Mouse (Mus musculus): ENCODE results near the gene Dntt.

The Dntt gene

GRCm38 (mm10) chr19:41029219-41029618 is at the start of gene Dntt:
Gene Dntt, plus strand, starts transcription at chr19:41029275.
- DNase-seq (ENCODE audit: low read depth, low spot score), result no peak

DNA sequence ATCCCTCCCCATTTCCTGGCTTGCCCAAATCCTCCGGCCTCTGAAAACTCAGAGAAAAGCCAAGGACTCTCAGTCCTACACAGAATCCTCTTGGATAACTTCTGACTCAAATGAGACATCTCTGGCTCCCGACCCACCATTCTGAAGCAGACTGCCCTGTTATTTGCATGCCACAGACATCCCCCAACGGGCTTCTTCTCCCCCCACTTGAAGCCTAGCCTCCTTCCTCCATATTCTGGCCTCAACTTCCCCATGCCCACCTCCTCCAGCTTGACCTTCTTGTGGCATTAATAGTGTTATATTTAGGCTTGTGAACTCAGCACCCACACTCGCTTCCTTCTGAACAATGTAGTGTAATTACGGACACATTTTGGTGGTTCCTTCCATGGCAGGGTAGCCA is 48.4 kb upstream of the Dntt start:
- no peak for DNase-seq (ENCODE audit: low read depth, low spot score)

- no peak for DNase-seq (ENCODE audit: low read depth, low spot score)
These were observed 44.5 kb upstream of the Dntt start for GRCm38 (mm10) chr19:40984536-40984935.

GRCm38 (mm10) chr19:40988856-40989255 is 40.2 kb upstream of the Dntt start:
- DNase-seq (ENCODE audit: low read depth, low spot score), result no peak

DNA sequence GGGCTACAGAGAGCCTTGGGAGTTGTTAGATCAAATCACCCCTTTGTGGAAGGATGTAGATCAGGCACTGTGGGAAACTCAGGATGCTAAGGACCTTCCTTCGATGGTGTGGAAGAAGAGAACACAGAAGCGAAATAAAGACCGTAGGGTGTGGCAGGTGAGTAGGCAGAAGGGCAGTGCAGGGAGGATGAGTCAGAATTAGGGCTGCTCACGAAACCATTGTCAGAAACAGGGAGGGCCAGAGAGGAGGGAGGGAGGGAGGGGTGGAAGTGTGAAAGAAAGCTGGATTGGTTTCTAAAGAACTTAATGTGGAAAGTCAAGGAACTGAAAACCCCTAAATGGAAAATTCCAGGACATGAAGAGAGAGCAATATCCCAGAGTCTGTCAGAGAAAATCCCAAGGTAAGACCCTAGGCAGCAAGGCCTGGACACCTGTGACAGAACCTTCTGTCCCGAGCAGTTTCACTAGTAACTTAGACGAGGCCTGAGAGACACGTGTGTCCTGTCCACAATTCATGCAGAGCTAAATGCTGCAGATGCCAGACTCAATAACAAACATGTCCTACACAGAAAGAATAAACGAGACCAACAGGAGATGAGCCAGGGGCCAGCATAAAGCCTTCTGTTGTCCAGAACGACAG is 39.0 kb upstream of the Dntt start:
- no peak for DNase-seq (ENCODE audit: low read depth, low spot score)

DNA sequence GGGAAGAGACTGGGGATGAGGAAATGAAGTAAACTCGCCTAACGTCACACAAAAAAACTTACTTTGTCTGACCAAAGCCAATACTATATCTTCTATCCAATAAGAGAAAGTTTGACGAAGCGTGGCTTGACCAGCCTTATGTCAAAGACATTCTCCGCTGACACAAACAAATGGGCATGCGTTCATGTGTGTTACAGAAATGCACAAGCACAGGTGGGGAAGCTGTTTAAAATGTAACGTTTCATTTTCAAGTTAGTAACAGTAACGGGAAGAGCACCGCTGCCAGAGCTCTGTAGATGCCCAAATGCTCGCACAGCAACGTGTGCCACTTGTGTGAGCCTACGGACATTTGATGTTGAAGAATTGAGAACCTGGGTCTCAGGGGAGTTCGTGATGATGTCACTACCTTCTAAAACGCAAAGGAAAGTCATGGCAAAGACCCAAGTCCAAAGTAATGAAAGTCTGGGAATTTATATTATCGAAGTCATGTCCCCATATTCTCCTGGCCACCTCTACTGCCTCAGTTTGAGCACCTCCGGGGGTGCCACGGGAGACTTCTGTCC is 38.2 kb upstream of the Dntt start:
- no peak for DNase-seq (ENCODE audit: low read depth, low spot score)

DNA sequence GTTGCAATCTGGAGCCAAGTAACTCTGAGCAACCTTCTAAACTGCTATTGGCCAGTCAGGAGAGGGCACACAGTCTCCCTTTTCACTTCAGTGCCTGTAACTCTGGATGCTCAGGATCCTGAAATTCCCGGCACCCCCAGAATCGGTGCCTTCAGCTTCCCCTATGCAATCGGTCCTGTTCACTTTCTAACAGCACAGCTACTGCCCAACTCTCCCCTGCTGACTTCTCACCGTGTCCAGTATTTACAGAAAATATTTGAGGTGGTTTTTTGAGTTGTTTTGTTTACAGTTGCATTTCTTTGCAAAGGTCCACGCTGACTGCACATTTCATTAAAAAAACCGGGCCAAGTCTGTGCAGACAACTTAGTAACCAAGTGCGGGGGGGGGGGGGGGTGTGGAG is 37.4 kb upstream of the Dntt start:
- DNase-seq (ENCODE audit: low read depth, low spot score), result no peak

- DNase-seq (ENCODE audit: low read depth, low spot score), result no peak
These were observed 37.0 kb upstream of the Dntt start for GRCm38 (mm10) chr19:40992096-40992495.

DNA sequence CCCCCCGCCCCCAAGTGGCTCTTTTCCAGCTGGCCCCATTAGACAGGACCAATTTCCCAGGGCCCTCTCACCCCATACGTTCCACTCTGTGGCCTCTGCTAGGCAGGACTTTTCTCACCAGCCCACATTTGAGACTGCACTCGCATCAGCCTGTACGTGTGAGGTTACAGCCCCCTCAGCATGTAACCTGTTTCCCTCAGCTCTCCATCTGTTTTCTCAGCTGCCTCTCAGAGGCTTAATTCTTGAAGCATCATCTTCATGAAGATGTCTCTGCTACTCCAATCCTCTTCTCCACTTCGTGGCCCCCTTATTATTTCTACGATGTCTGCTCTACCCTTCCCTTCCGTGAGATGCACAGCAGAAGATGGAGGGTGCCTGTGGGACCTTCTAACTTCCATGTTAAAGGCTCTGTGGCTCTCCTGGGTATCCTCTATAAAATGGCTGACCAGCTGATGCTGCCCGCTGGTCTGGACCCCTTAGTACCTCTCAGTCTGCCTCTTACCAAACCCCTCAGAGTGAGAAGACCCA is 36.5 kb upstream of the Dntt start:
- no peak for DNase-seq (ENCODE audit: low read depth, low spot score)

DNA sequence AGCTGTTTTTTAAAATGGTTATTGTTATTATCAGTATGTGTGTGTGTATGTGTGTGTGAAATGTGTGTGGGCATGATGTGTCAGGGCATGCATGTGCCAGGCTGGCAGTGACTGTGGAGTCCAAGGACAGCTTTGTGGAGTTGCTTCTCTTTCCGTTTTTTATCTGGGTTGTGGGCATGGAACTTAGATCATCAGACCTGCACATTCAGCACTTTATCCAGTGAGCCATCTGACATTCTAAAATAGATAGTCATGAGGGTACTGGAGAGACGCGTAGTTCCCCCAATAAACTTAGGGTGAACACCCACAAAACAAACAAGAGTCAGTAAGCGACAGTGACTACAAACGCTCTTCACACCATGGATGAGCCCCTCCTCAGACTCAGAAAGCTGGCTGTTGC is 35.7 kb upstream of the Dntt start:
- no peak for DNase-seq (ENCODE audit: low read depth, low spot score)

DNA sequence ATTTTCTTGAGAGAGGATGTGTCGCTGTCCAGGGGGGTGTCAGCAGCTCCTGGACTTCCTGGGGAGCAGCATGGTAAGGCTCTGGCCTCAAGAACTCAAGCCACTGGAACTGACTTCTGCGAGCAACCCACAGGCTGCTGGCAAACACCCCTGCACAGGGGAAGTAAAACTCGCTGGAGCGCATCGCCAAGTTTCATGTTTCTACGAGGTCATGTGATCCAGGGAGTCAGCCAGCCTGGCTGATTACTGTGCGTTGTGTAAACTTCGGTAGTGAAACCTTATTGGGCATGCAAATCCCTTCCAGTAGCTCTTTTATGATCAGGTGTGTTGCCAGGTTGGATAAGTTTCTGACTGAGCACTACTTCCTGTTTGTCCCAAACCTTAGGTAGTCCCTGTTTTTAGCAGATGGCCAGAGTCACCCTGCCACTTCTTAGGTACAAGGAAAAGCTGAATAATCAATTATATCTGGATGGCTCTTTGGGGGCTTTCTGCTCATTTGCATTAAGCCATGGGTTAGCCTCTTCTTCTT is 35.0 kb upstream of the Dntt start, which contains the start of gene Blnk:
Gene Blnk, minus strand, starts transcription at position 479 of the 529 bp plus-strand sequence.
- DNase-seq (ENCODE audit: low read depth, low spot score), result no peak

- no peak for DNase-seq (ENCODE audit: low read depth, low spot score)
These were observed 34.2 kb upstream of the Dntt start for GRCm38 (mm10) chr19:40994911-40995310.

GRCm38 (mm10) chr19:40995449-40996401 is 33.4 kb upstream of the Dntt start:
- DNase-seq (ENCODE audit: low read depth, low spot score), result no peak

- DNase-seq (ENCODE audit: low read depth, low spot score), result no peak
These were observed 32.4 kb upstream of the Dntt start for GRCm38 (mm10) chr19:40996722-40997121.

DNA sequence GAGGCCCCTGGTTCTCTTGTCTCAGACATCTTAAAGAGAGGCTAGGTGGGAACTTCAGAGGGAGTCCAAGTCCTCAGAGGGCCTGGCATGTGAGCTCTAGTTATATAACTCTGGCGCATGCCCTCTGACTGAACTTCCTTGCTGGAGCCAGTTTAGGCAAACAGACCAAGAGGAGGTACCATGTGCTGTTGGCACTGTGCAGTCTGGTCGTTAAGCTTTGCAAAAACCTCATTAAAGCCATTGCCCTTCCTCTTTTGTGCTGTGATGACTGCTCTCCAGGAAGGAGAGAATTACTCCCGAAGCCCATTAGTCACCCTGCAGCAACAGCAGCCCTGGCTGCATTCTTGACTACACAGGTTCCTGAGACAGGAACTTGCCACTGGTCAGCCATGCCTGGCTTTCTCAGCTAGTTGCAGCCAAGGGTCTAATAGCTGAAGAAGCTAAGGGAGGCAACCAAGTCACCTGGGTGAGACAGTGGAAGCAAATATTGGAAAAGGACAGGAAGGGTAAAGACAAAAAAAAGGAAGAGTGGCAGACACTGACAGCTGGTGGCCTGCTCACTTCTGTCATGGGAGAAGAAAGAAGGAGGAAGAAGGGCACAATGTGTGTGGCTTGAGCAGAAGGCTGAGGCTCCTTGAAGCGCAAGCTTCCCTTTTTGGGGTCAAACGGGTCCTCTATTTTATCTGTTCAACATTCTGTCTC is 30.5 kb upstream of the Dntt start:
- DNase-seq (ENCODE audit: low read depth, low spot score), result no peak

DNA sequence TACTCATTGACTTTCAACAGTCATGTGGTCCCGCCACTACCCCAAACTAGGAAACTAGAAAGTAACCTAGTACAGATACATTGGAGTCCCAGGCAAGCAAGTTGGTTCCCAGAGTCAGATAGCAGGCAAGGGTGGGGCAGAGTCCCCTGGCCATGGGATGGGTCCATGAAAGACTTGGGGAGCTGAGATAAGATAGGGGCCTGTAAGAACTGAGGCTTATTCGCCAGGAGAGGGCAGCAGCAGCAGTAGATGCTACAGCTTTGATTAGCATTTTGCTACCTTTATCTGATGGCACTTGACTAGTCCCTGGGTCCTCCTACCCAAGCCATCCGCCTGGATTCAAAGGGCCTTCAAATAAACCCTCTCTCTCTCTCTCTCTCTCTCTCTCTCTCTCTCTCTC is 29.5 kb upstream of the Dntt start:
- no peak for DNase-seq (ENCODE audit: low read depth, low spot score)

DNA sequence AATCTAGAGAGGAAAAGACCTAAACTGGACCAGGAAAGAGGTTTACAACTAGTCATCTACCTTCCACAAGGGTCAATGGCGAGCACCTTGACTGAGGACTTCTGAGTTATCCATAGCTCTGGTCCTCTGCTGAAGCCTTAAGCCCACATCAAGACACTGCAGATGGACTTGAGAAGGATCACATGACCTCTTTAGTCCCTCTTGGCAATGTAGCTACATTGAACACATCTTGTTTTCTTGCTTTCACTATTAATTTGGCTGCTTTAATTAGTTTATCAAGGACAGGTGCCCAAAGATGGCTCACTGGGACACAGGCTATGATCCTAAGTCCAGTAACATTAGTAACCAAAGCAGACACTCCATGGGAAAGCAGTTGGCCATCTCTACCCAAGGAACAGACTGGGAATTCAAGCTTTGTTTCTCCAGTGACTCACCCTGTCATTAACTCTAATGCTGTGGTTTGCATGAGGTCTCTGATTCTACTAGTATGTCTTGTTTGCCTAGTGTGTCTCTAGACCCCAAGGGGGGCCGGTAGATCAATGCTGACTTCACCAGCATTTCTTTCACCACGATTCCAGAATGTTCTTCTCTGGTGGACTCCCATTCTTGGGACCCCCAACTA is 25.3 kb upstream of the Dntt start:
- DNase-seq (ENCODE audit: low read depth, low spot score), result no peak

- DNase-seq (ENCODE audit: low read depth, low spot score), result no peak
These were observed 22.5 kb upstream of the Dntt start for GRCm38 (mm10) chr19:41006621-41007020.

GRCm38 (mm10) chr19:41007326-41007725 is 21.7 kb upstream of the Dntt start:
- DNase-seq (ENCODE audit: low read depth, low spot score), result no peak

- DNase-seq (ENCODE audit: low read depth, low spot score), result no peak
These were observed 21.3 kb upstream of the Dntt start for GRCm38 (mm10) chr19:41007733-41008132.
